Mouse (Mus musculus): ENCODE measurements at regions not wholly inside any gene's neighbourhood (a gene's known extent, or its start where the extent isn't known, plus 50 kb on each side); places are given as distances from the start of the nearest gene placed in this dataset.

GRCm38 (mm10) chr11:20460501-20460921 is 82.5 kb upstream of the Sertad2 start:
- in situ Hi-C loops (cut with MboI, MseI) = no loop called here

DNA sequence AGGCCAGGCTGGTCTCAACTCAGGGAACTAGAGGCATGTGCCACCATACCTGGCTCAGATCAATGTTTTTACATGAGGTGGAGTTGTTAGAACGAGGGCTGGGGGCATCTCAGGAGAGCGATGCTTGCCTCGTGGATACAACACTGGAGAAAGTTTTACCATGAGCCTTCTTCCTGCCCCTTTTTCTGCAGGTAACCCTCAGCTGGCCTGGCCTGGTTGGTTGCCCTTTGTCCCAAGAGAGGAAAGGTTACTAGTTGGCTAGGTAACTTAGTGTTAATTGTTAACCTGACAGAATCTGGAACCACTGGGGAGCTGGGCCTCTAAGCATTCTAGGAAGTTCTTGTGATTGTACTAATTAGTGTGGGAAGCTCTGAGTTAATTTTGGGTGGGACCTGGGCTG is 81.0 kb upstream of the Sertad2 start:
- in situ Hi-C loops (cut with MboI, MseI) = no loop called here

DNA sequence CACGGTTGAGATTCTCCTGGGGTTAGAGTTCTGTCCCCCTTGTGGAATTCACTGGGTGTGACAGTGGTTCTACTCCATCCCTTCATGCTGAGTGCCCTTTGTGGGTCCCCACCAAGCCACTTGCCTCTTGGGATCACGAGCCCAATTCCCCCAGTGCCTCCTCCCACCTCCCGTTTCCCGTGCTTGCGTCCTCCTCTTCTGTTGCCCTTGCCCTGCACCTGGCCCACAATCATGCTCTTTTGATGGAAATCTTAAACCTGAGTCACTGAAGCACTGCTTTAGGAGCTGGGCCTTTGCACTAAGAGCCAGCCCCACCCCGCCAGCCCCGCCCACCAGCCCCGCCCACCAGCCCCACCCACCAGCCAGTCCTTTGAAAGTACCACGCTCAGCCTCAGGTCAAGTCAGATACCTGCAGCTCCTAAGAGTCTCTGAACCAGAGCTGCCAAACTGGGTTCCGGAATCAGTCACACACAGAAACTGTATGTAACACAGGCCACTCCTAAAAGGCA is 79.8 kb upstream of the Sertad2 start:
- in situ Hi-C loops (cut with MboI, MseI) = no loop called here

- in situ Hi-C loops (cut with MboI, MseI) = no loop called here
Observed at GRCm38 (mm10) chr11:20464564-20464963, 78.5 kb upstream of the Sertad2 start.

DNA sequence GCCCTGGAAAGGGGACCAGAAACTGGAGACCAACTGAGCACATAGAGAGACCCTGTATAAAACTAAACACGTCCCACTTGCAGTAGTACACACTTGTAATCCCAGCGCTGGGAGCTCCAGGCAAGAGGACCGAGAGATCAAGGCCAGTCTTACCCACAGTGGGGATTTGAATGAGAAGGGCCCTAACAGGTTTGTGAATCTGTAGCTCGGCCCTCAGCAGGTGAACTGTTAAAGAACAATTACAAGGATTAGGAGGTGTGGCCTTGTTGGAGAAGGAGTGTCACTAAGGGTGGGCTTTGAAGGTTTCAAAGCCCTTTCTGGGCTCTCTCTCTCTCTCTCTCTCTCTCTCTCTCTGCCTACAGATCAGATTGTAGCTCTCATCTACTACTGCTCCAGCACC is 76.5 kb upstream of the Sertad2 start:
- in situ Hi-C loops (cut with MboI, MseI) = no loop called here

DNA sequence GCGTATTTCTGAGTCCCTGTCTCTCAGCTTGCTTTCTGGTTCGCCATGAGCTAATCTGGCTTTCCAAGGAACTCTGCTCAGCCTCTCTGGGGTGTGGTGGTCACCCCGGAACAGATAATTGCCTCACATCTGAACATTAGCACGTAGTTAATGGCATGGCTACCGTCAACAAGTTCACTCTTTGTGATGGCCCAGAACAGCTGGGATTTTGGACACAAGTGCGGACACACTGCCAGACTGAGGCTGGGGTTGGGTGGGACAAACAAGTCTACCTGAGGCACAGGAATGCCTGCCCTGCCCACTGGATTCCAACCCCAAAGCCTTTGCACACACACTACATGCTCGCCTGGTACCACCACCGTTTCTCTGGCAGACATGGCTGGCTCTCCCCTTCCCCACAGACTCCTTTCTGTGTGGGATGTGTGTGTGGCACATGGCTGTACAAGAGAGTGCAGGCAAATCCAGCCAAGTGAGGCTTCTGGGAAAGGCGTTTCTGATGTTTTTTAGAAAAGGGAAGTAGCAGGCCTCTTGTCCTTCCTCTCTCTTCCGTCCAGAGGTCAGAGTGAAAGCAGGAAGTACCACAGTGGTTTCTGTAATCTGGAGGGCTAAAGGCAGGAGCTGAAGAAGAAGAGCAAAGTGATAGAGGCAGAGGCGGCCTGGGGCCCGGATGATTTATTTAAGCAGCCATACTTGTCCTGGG is 74.6 kb upstream of the Sertad2 start:
- in situ Hi-C loops (cut with MboI, MseI) = no loop called here

- in situ Hi-C loops (cut with MboI, MseI) = no loop called here
Observed at GRCm38 (mm10) chr11:20469368-20469767, 73.7 kb upstream of the Sertad2 start.

GRCm38 (mm10) chr11:20470396-20470795 is 72.7 kb upstream of the Sertad2 start:
- in situ Hi-C loops (cut with MboI, MseI) = no loop called here

- in situ Hi-C loops (cut with MboI, MseI) = no loop called here
Observed at GRCm38 (mm10) chr11:20472336-20472735, 70.7 kb upstream of the Sertad2 start.

- in situ Hi-C loops (cut with MboI, MseI) = no loop called here
Observed at GRCm38 (mm10) chr11:20475629-20476028, 67.4 kb upstream of the Sertad2 start.

- in situ Hi-C loops (cut with MboI, MseI) = no loop called here
Observed at GRCm38 (mm10) chr11:20476494-20476893, 66.6 kb upstream of the Sertad2 start.

DNA sequence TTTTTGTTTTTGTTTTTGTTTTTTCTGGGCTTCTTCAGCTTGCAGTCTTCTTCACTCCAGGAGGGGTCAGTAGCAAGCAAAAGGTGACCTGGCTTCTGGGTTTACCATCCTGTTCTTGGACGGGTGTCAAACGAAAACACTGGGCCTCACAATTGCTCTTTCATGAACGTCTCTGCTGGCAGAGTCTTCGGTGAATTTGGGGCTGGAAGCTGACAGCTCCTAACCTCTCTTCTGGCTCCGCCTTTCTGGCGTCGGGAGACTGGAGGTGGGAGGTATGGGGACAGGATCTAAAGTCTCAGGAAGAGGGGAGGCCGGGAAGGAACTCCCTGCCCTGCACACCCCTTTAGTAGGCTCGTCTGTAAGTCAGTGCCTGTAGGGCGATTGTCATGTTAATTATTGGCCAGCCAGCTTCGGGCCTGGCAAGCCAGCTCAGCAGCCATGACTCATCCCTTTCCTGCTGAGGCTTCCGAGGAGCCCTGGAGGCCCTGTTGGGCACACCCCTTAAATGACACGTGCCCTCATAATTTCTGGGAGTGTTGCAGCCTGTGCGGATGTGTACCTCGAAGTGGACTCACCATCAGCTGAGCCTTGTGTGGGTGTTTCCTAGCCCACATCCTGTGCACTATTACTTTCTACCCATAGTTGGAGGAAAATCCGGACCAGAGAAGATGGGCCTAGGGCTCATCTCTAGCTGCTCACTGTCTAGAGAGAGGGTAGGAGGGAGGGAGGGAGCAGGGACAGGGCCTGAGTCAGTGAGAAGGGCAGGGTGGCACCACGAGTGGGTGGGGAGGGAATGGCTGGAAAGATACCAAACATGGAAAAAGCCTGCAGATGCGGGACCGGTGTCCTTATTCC is 65.6 kb upstream of the Sertad2 start:
- in situ Hi-C loops (cut with MboI, MseI) = no loop called here

DNA sequence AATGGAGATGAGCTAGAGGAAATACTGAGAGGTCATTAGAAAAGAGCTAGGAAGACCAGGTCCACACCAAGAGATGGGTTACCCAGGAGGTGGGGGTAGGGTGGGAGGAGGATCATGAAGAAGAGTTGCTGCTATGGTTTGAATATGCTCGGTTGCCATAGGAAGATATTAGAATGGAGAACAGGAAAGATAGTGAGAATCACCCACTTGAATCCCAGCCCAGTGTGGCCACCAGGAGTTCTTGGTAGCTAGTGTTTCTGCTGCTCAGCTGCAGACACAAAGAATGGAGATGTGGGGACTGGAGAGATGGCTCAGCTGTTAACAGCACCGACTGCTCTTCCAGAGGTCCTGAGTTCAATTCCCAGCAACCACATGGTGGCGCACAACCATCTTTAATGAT is 62.4 kb upstream of the Sertad2 start:
- in situ Hi-C loops (cut with MboI, MseI) = loop anchor here in 1 of 2 experiments (10.0 kb wide), 1 partner anchor 1764 kb away; no protein-coding TSS in a partner anchor

GRCm38 (mm10) chr11:20485371-20485770 is 57.7 kb upstream of the Sertad2 start:
- in situ Hi-C loops (cut with MboI, MseI) = loop anchor here in 1 of 2 experiments (10.0 kb wide), 1 partner anchor 1759 kb away; no protein-coding TSS in a partner anchor
